Mouse (Mus musculus) forebrain, postnatal 0 days (tissue): ENCODE measurements around the gene Gadd45a. TPM values are rescaled to one million over a fixed set of nuclear protein-coding genes. Genes with fewer than 3 reads are reported as not detected.

Experiments used
- ATAC-seq: fragments of 200-750 bp; cut with Nextera tagmentation; 2 replicates; pipeline ENCODE4 v1.8.0; 2017; ENCODE audit warnings: mild to moderate bottlenecking, moderate library complexity
- DNase-seq: peaks from one replicate; pipeline ENCODE4 v3.0.0-alpha.2; 2015
- H3K27ac ChIP-seq: fragments of 300-500 bp; sonication (generic); 2 replicates; pipeline ENCODE4 v1.5.1; 2014; ENCODE audit warnings: low read depth, mild to moderate bottlenecking, antibody characterized with exemption, low read length, moderate library complexity, mixed read lengths
- H3K27me3 ChIP-seq: fragments of 300-500 bp; sonication (generic); 2 replicates; pipeline ENCODE4 v1.6.1; 2014; ENCODE audit warnings: mild to moderate bottlenecking, low read length, mixed read lengths; ENCODE audit not compliant: insufficient read depth
- H3K36me3 ChIP-seq: fragments of 300-500 bp; sonication (generic); 2 replicates; pipeline ENCODE4 v1.6.1; 2014; ENCODE audit warnings: mild to moderate bottlenecking, moderate library complexity; ENCODE audit not compliant: insufficient read depth
- H3K4me1 ChIP-seq: fragments of 300-500 bp; sonication (generic); 2 replicates; pipeline ENCODE4 v1.6.1; 2014; ENCODE audit warnings: antibody characterized with exemption; ENCODE audit not compliant: insufficient read depth
- H3K4me2 ChIP-seq: fragments of 300-500 bp; sonication (generic); 2 replicates; pipeline ENCODE4 v1.6.1; 2014; ENCODE audit warnings: low read depth, mild to moderate bottlenecking, moderate library complexity
- H3K4me3 ChIP-seq: fragments of 300-500 bp; sonication (generic); 2 replicates; pipeline ENCODE4 v1.5.1; 2014; ENCODE audit warnings: low read depth, low read length, mixed read lengths
- H3K9ac ChIP-seq: fragments of 300-500 bp; sonication (generic); 2 replicates; pipeline ENCODE4 v1.6.1; 2014; ENCODE audit warnings: mild to moderate bottlenecking
- H3K9me3 ChIP-seq: fragments of 300-500 bp; sonication (generic); 2 replicates; pipeline ENCODE4 v1.6.1; 2016; ENCODE audit warnings: low read length
- CTCF ChIP-seq: sonication (generic); IDR thresholded peaks from 2 replicates; pipeline ENCODE4 v1.5.1; 2016; ENCODE audit warnings: antibody characterized with exemption, control low read depth, low read depth
- WGBS: fragments of 180-500 bp; shearing (Covaris S2); extraction: QIAGEN DNeasy Blood & Tissue Kit; methylation state at CpG from one replicate; pipeline ENCODE4 v1.1.7; 2014; 5-methylcytosine and 5-hydroxymethylcytosine counted together
- polyA plus RNA-seq: library from polyadenylated mRNA; unstranded; fragments of >200 nt; fragmentation: Nextera tagmentation; extraction: Ambion mirVana; gene quantifications from 2 replicates; pipeline ENCODE4 v1.2.1, GENCODE M21; 2015
- total RNA-seq: library from RNA; depleted of rRNA; stranded (reverse); fragments of >200 nt; gene quantifications from 2 replicates; pipeline ENCODE4 v1.2.3, GENCODE M21; 2014

The Gadd45a gene
- total and polyA plus RNA-seq, 2 experiments from 2014 or later = 7.8 to 7.9 TPM

DNA sequence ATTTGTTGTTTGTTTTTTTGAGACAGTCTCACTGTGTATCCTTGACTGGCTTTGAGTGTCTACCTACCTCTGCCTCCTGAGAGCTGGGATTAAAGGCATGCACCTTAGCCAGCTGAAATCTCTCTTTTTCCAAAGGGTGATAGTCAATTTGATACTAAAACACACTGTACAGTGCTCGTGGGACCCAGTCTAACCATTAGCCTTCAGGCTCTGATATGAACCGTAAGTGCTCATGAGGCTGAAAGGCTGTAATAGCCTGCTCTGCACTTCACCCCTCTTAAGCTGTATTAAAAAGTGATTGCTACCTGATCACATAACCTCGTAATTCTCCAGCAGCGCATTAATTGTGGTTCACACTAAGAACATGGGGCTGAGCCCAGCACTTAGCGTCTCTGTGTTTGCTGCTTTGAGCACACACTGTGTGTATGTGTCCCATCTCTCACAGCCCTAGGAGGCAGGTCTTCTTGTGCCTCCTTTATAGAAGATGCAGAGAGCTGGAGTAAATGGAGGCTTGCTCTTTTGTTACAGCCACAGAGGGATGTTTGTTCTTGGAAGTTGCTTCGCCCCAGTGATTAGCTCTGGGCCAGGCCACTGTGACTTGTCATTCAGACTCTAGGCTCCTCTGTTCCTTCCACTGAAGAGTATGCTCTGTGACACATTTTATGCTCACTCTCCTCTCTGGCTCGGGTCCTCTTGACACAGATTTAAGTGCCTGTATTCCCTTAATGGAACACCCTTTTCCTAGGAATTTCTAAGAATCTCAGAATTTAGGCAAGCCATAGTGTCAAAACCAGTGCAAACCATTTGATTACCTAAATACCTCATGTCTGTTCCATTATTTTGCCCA, 26.7 kb downstream of the Gadd45a start:
- Histone ChIP-seq H3K4me3 (no peak overlapping the region), H3K27me3 (no peaks in the 10 kb centered on the region), H3K27ac (no peak overlapping the region), H3K4me2 (no peak overlapping the region), H3K9me3 (no peaks in the 10 kb centered on the region), H3K4me1 (no peaks in the 10 kb centered on the region), H3K36me3 (no peaks in the 10 kb centered on the region), H3K9ac (no peak overlapping the region)
- DNase-seq (no peak), ATAC-seq (peak; percentile 74)
- TF ChIP-seq CTCF = no peak
- 29% methylated on average over 7 of the region's 7 CpGs for WGBS

DNA sequence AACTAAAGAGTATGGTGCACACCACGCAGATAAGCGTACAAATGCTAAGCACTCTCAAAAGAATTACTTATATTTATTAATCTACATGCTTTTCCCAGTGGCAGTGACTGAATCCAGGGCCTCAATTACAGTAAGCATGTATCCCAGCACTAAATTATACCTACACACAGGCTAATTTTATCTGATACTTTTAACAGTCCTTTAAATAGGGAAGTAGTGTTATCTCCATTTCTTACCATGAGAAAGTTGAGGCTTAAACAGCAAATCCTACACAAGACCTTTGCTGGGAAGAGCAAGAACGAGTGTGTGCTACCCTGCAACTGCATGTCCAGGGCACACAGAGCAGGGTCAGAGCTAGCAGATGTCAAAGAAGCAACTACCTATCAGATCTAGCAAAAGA, 27.4 kb downstream of the Gadd45a start:
- H3K4me3 ChIP-seq = no peak overlapping the region
- H3K9me3 ChIP-seq = no peaks in the 10 kb centered on the region
- no peak for TF ChIP-seq CTCF
- DNase-seq (no peak), ATAC-seq (no peak)
- no peaks in the 10 kb centered on the region for H3K36me3 ChIP-seq
- H3K9ac ChIP-seq = no peak overlapping the region
- no peaks in the 10 kb centered on the region for H3K27me3 ChIP-seq
- 87% methylated on average over 3 of the region's 3 CpGs for WGBS
- no peak overlapping the region for H3K4me2 ChIP-seq
- H3K4me1 ChIP-seq = no peaks in the 10 kb centered on the region
- H3K27ac ChIP-seq = no peak overlapping the region

GRCm38 (mm10) chr6:66999800-67000199, 37.5 kb downstream of the Gadd45a start:
- no peak for TF ChIP-seq CTCF
- Histone ChIP-seq H3K36me3 (no peaks in the 10 kb centered on the region), H3K4me1 (no peaks in the 10 kb centered on the region), H3K27me3 (no peaks in the 10 kb centered on the region), H3K4me3 (no peak overlapping the region), H3K27ac (no peak overlapping the region), H3K4me2 (no peak overlapping the region), H3K9me3 (no peaks in the 10 kb centered on the region), H3K9ac (no peak overlapping the region)
- DNase-seq (no peak), ATAC-seq (no peak)

- TF ChIP-seq CTCF = no peak
- no peaks in the 10 kb centered on the region for H3K9me3 ChIP-seq
- no peak overlapping the region for H3K27ac ChIP-seq
Observed at GRCm38 (mm10) chr6:66998645-66999044, 38.6 kb downstream of the Gadd45a start.

GRCm38 (mm10) chr6:66996257-66996656, 41.0 kb downstream of the Gadd45a start:
- no peak overlapping the region for H3K4me2 ChIP-seq
- no peaks in the 10 kb centered on the region for H3K9me3 ChIP-seq
- H3K27ac ChIP-seq = no peak overlapping the region
- no peak overlapping the region for H3K9ac ChIP-seq
- DNase-seq (no peak), ATAC-seq (no peak)
- H3K36me3 ChIP-seq = no peaks in the 10 kb centered on the region
- no peaks in the 10 kb centered on the region for H3K27me3 ChIP-seq
- no peak overlapping the region for H3K4me3 ChIP-seq
- no peaks in the 10 kb centered on the region for H3K4me1 ChIP-seq
- 80% methylated on average over 1 of the region's 1 CpGs for WGBS
- TF ChIP-seq CTCF = no peak

More at GRCm38 (mm10) chr6:66998645-66999044, 38.6 kb downstream of the Gadd45a start:
- ATAC-seq (no peak), DNase-seq (no peak)
- 75% methylated on average over 2 of the region's 2 CpGs for WGBS
- no peaks in the 10 kb centered on the region for H3K36me3 ChIP-seq
- H3K4me3 ChIP-seq = no peak overlapping the region
- H3K4me2 ChIP-seq = no peak overlapping the region
- no peak overlapping the region for H3K9ac ChIP-seq
- no peaks in the 10 kb centered on the region for H3K27me3 ChIP-seq
- H3K4me1 ChIP-seq = no peaks in the 10 kb centered on the region

- Histone ChIP-seq H3K36me3 (no peaks in the 10 kb centered on the region), H3K4me3 (no peak overlapping the region), H3K4me1 (no peaks in the 10 kb centered on the region), H3K9ac (no peak overlapping the region), H3K9me3 (no peaks in the 10 kb centered on the region), H3K27me3 (no peaks in the 10 kb centered on the region), H3K4me2 (no peak overlapping the region), H3K27ac (no peak overlapping the region)
- 97% methylated on average over 1 of the region's 1 CpGs for WGBS
- TF ChIP-seq CTCF = no peak
- ATAC-seq = no peak
- no peak for DNase-seq
Observed at GRCm38 (mm10) chr6:66995825-66996224, 41.4 kb downstream of the Gadd45a start.

DNA sequence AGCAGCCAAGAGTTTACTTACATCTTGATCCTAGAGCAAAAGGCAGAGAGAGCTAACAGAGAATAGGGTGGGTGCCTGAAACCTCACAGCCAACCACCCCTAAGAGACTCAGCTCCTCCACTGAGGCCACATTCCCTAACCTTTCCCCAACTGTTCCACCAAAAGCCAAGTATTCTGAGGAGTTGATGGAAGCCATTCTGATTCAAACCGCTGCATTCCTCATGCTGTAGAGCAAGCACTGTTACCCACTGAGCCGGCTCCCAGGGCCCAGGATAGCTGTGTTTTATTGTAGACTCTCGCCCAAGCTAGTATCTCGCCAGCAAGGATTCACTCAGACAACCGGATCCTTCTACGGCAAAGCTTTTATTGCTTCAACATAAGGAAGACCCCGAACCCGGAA, 42.3 kb downstream of the Gadd45a start:
- no peak for DNase-seq
- no peak for ATAC-seq
- TF ChIP-seq CTCF = no peak
- Histone ChIP-seq H3K4me3 (no peak overlapping the region), H3K9ac (no peak overlapping the region), H3K4me2 (no peak overlapping the region), H3K36me3 (no peaks in the 10 kb centered on the region), H3K9me3 (no peaks in the 10 kb centered on the region), H3K27ac (no peak overlapping the region), H3K4me1 (no peaks in the 10 kb centered on the region), H3K27me3 (no peaks in the 10 kb centered on the region)
- WGBS = 94% methylated on average over 8 of the region's 8 CpGs
